Mouse (Mus musculus): ENCODE measurements around the gene Cwf19l1.

The Cwf19l1 gene

GRCm38 (mm10) chr19:44111706-44112105 is 24.0 kb downstream of the Cwf19l1 start:
- DNase-seq (ENCODE audit: low spot score): no peak

- no peak for DNase-seq (ENCODE audit: low spot score)
Measured at GRCm38 (mm10) chr19:44110356-44110755, 25.3 kb downstream of the Cwf19l1 start.

GRCm38 (mm10) chr19:44108996-44109395 is 26.7 kb downstream of the Cwf19l1 start:
- DNase-seq (ENCODE audit: low spot score): no peak

- no peak for DNase-seq (ENCODE audit: low spot score)
Measured at GRCm38 (mm10) chr19:44107661-44108521, 27.8 kb downstream of the Cwf19l1 start.

- DNase-seq (ENCODE audit: low spot score): peak; percentile 94
Measured at GRCm38 (mm10) chr19:44106831-44107660, 28.6 kb downstream of the Cwf19l1 start, which contains the start of gene Chuk. TSS of gene Chuk (minus strand) at chr19:44107480.

GRCm38 (mm10) chr19:44104393-44104792 is 31.3 kb downstream of the Cwf19l1 start:
- no peak for DNase-seq (ENCODE audit: low spot score)

GRCm38 (mm10) chr19:44103001-44103400 is 32.7 kb downstream of the Cwf19l1 start:
- no peak for DNase-seq (ENCODE audit: low spot score)

- DNase-seq (ENCODE audit: low spot score): no peak
Measured at GRCm38 (mm10) chr19:44100840-44101239, 34.8 kb downstream of the Cwf19l1 start.

- DNase-seq (ENCODE audit: low spot score): no peak
Measured at GRCm38 (mm10) chr19:44086278-44086677, 49.4 kb downstream of the Cwf19l1 start.

- no peak for DNase-seq (ENCODE audit: low spot score)
Measured at GRCm38 (mm10) chr19:44080920-44081319, 54.8 kb downstream of the Cwf19l1 start.

- no peak for DNase-seq (ENCODE audit: low spot score)
Measured at GRCm38 (mm10) chr19:44080023-44080422, 55.7 kb downstream of the Cwf19l1 start.

- no peak for DNase-seq (ENCODE audit: low spot score)
Measured at GRCm38 (mm10) chr19:44077024-44077423, 58.7 kb downstream of the Cwf19l1 start.

GRCm38 (mm10) chr19:44076457-44076856 is 59.2 kb downstream of the Cwf19l1 start:
- no peak for DNase-seq (ENCODE audit: low spot score)

GRCm38 (mm10) chr19:44074986-44075385 is 60.7 kb downstream of the Cwf19l1 start:
- DNase-seq (ENCODE audit: low spot score): no peak

GRCm38 (mm10) chr19:44071166-44071565 is 64.5 kb downstream of the Cwf19l1 start:
- DNase-seq (ENCODE audit: low spot score): no peak

GRCm38 (mm10) chr19:44069914-44070232 is 65.8 kb downstream of the Cwf19l1 start:
- no peak for DNase-seq (ENCODE audit: low spot score)

GRCm38 (mm10) chr19:44069121-44069913 is 66.4 kb downstream of the Cwf19l1 start, which contains the start of gene Erlin1:
TSS of gene Erlin1 (minus strand) at chr19:44069785.
- DNase-seq (ENCODE audit: low spot score): peak; percentile 78

- DNase-seq (ENCODE audit: low spot score): no peak
Measured at GRCm38 (mm10) chr19:44068232-44068631, 67.4 kb downstream of the Cwf19l1 start.

- no peak for DNase-seq (ENCODE audit: low spot score)
Measured at GRCm38 (mm10) chr19:44067323-44068049, 68.2 kb downstream of the Cwf19l1 start.

GRCm38 (mm10) chr19:44064734-44065133 is 70.9 kb downstream of the Cwf19l1 start:
- no peak for DNase-seq (ENCODE audit: low spot score)

- DNase-seq (ENCODE audit: low spot score): no peak
Measured at GRCm38 (mm10) chr19:44063773-44064172, 71.9 kb downstream of the Cwf19l1 start.

Data from T-cell, adult 2 months (primary cell).